Mouse (Mus musculus): Measurements from ENCODE around the gene Focad.

The Focad gene

DNA sequence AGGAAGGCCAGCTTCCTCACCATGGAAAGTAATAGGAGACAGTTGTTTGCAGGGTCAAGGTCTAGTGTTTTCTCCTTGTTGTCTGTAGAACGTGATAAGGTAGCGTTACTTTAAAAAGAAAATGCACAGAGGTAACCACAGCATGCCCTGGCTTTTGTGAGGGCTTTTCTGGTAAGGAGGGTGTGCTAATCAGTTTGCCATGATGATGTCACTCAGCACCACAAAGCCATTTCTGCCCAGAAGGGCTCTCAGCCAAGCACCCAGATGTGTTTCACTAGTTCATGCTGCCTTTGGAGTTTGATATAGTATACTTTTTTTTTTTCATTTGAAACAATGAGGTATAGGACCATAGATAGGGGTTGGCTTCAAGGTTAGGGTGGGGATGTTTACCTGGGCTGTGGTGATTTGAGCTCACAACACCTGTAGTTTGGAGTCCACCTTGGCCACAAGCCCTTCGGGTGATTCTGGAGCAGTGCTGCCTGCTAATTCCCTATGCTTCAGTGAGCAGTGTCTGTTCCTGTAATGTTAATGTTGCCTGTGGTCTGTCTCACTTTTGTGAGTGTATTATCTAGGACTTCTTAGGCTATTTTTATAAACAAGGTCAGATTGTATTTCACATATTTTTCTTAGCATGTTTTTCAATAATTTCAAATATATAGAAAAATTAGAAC is 61.2 kb downstream of the Focad start:
- DNase-seq (ENCODE audit: low read depth, low spot score) = no peak

DNA sequence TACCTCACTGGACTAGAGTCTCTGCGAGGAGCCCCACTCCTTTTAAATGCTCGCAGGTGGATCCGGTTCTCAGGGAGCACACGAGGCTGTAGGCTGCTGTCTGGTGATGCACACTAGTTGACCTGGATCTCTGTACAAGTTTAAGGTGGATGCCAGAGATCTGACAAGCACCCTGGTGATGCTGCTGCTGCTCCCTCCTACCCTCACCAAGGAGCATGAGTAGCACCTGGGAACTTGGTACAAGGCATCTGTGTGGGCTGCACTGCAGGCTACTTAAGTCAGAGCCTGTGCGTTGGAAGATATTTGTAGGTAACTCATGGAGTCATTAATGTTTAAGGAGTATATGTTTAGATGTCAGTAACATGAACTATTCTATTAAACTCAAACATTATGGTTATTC is 62.5 kb downstream of the Focad start:
- DNase-seq (ENCODE audit: low read depth, low spot score) = no peak

DNA sequence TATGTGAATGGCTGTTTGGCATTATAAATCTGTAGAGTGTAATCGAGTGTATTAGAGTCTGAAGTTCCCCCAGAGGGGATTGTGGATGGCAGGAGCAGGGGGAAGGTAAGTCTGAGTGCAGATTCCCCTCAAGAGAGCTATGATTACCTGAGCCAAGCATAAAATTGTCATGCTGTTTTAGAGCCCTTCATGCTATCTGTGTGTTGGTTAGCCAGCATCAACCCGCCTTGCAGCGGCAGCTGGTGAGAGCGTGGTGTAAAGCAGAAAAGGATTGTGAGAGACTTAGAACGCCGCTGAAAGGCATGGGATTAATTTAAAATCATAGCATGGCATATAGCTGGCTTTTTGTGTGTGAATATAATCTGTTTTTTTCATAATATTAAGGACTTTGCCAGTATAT is 63.2 kb downstream of the Focad start:
- DNase-seq (ENCODE audit: low read depth, low spot score) = no peak

DNA sequence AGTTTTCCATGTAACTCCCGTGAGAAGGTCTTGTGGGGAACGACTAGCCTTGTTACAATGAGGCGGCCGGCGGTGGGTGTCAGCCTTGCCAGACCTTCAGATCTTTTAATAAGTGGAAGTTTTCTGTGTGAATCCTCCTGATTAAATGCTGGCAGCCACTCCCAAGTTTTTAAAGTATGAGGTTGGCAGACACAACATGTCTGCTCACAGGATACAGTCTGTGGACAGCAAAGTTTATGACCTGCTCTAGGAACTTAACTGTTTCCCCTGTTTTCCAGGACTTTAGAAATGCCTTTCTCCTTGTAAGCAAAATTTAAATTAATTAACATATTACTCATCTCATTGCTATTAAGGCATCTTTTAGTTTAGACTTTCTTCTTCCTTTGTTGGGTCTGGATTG is 64.8 kb downstream of the Focad start:
- DNase-seq (ENCODE audit: low read depth, low spot score) = no peak

DNA sequence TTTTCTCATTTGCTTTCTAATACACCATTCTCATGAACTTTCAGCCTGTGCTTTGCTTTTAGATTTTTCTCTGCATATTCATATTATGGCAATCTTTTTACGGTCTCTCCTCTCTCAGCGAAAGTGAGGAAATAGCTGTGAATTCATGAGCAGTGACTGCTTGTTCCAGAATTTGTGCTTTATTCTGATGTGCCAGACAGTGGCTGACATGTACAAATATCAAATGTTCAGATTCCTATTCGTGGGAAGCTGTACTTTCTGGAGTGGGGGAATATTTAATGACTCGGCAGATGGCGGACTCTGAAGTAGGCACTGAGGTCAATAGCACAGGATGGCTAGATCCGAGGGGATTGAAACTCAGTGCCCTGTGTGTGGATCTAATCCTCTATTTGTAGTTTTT is 65.3 kb downstream of the Focad start:
- no peak for DNase-seq (ENCODE audit: low read depth, low spot score)

DNA sequence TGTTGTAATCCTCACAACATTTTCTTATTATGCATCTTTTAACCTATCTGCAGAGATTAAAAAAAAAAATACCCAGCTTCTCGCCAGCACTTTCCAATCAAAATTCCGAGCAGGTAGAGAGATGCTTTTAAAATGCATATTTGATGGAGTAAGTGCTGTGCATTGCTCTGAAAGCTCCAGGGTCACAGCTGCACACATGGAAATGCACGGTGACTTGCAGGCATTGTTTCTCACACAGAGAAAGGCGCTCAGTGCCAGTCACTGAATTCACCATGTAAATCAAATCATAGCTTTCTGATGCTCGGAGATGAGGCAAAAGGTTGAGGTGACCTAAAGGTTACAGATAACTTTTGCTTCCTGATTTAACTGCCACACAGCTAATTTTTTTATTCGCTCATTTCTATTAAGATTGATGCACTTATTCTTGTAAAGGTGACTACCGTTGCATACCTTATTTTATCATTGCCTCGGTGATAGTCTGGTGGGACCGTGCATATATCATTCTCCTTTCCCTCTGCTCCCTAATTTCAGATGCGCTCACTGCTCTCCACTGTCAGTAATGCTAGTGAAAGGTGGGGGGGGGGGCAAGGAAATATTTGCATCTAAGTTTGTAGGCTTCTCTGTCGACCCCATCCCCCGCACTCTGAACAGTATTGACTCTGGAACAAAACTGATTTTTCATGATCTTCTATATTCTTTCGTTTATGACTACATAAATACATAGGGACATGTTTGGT is 69.2 kb downstream of the Focad start:
- DNase-seq (ENCODE audit: low read depth, low spot score) = no peak

DNA sequence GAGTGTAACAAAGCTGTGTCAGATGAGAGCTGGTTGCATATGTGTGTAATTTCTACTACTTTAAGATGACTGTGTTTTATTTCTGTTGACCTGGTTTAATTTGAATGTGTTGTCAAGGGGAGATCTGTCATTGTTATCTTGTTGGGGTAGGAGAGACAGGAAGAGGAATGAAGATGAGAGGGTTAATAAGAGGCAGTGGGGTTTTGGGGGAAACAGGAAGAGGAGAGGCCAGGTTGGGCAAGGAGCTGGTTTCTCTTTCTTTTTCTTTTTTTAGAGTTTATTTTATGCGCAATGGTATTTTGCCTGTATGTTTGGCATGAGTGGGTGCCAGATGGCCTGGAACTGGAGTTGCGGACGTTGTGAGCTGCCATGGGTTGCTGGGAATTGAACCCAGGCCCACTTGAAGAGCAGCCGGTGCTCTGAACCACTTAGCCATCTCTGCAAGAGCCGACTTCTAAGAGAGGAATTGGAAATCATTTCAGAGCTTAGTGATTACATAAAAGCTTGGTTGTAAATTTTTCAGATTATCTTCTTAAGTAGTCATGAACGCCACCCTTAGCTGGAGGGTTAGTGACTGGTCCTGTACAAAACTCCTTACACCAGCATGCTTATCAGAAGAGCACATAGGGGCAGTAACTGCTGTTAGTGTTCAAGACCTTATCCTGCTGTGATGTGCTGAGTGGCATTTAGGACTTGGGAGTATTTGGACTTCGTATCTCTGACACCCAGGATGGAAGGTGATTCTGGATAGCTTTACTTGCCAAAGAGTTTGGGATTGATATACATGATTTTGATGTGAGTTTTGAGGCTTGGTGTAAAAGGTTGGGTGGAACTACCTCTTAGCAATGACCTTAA is 72.8 kb downstream of the Focad start:
- no peak for DNase-seq (ENCODE audit: low read depth, low spot score)

DNA sequence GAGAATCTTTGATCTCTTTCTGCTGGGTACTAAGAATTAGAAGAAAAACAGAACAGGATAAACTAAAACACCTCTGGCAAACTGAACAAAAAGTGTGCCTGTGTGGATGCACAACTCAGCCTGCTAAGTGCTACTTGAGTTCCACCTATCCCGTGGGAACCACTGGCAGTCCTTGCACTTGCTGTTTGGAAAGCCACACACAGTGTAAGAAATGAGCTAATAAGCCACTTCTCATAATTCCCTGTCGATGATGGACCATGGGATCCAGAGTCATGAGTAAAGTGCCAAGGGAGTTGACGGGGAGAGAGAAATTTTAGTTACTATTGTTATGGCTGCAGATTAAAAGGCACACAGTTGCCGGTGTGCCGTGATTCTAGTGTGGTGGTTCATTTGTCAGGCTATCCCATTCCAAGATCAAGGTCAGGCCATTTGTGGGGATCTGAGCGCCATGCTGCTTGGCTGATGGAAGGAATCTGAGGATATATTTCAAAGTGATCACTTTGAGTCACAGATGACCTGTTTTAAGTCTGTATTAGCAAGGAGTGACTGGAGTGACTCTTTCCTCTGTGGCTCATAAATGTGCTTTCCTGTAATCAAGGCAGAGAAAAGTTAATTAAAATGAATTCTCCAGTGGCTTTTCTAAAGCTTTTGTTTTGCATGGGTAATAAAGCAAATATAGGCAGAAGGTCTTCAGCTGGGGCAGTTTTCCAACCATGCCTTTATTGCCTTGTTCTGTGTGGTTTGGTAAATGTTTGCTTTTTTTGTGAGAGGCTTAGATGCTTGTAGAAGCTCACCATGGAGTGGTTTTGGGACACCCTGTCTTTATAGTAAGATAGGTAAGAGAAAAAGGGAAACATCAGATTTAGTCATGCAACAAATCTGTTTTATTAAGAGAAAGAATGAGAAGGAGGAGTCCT is 80.9 kb downstream of the Focad start:
- DNase-seq (ENCODE audit: low read depth, low spot score) = no peak

DNA sequence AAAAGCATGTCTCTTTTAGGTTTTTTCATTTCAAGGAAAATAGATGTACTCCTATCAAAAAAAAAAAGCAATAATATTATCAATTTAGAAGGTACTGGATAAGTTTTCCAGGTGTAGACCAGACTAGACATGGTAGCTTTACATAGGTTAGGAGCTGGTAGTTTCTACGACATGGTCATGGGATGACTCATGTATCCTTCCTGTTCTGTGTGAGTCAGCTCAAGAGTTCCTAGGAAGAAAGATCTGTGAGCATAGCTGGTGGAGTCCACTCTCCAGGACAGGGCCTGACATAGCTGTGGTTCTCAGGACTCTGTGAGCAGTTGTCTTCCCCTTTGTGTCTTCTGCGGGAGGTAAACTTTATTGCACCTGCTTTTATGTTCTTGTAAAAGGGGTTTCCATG is 84.9 kb downstream of the Focad start:
- DNase-seq (ENCODE audit: low read depth, low spot score) = no peak

DNA sequence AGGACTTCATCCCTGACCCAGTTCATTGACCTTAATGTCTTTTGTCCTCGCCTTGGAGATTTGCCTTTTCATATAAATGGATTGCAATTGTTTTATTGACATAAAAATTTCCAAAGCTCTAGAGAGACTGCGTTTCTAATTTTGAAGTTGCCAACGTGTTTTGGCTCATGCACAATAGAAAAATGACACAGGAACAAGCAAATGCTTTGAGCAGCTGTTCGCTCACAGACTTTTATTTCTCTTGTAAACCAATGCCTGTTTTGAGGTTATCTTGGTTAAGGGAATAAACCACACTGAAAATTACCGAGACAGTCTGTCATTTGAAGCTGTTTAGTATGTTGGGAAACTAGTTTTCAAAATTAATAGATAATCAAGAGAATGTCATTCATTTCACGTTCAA is 89.9 kb downstream of the Focad start:
- peak; percentile 34 for DNase-seq (ENCODE audit: low read depth, low spot score)

DNA sequence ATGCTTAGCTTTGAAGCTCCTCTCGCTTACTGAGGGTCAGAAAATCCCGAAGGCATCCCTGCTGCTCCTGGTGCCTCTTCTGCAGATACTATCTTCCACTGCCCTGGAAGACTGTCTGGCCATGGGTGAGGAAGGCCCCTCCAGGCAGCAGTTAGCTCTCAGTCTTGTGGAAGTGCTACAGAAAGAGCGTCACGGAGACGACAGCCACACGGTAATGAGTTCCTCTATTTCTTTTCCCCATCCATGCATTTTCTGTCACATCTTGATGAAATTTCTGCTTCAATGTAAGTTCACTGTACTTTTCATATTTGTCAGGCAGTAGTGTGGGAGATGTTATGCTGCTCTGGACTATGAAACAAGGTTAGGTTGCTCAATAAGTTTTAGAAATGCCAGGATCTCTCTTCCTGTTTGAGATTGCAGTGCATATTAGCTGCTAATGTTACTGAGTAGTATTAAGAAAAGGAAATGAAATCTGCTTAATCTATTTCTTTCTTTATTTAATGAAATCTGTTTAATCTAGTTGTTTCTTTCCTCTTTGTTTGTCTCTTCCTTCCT is 91.5 kb downstream of the Focad start:
- no peak for DNase-seq (ENCODE audit: low read depth, low spot score)

DNA sequence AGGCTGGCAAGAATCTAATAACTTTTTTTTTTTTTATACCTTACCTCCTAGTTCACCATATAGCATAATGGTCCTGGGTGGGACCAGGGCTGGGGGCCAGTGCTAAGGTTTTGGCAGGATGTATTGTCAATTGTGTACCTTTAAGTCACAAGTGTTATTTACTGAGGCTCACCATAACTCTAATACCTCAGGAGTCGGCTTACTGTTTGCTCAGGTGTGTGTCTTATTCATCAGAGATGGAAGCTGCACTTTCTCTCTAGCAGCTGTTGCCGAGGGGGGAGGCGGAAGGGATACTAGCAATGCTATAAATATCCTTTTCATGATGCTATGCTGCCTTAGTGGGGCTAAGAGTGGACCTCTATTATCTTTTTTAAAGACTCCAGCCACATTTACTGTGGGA is 93.2 kb downstream of the Focad start:
- DNase-seq (ENCODE audit: low read depth, low spot score) = no peak

DNA sequence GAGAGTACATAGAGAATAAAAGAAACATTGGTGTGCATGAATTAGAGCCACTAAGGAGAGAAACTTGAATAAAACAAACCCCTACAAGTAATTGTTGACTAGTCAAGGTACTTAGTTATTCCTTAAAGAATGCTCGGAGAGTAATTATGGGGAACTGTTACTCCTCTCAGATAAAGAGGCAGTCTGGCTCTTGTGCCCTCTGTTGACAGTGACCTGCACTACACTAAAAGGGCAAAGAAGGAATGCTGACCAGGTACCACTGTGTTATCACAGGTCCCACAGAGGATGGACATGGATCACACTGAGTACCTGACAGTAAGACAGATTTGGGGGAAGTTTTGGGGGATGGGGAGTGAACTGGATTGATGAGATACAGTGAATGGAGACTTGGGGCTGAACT is 95.1 kb downstream of the Focad start:
- no peak for DNase-seq (ENCODE audit: low read depth, low spot score)

DNA sequence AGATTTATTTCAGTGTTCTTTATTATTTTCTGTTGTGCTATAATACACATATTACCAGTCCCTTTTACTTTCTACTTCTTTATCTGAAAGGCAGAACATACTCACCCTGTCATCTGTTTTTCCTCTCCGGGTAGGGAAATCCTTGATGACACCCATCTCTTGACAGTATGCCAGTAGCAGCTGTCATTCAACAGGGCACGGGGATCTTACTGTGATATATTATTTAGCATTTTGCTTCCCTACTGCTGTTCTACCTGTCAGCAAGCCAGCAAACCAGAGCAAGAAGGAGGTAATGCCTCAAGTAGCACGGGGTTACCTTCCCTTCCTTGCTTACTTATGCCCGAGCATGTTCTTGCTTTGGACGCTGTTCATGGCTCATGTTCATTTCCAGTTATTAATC is 99.8 kb downstream of the Focad start:
- no peak for DNase-seq (ENCODE audit: low read depth, low spot score)

DNA sequence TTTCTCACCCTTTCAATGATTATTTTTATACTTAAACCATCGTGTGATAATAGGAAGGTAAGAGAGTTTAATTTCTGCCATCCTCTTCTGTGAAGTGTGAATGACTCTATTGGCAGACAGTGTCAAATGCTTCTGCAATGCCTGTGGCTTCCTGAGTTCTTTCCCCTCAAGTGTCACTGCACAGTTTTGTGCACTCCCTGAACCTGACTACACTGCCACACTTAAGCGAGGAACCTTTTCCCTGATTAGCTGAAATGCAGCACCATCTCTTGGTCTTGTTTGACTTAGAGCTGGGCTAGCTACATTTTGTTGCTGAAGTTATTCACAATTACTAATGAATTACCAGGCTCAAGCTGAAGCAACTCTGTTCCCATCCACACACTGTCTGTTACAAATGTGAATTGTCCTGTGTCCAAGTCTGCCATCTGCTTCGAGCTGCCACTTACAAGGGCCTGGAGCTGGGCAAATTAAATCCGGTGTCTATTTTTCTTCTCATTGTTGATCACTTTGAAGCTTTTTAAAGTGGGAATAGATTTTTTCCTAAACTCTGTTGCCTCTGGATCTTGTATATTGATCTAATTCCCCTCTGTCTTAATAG is 101.6 kb downstream of the Focad start:
- peak; percentile 72 for DNase-seq (ENCODE audit: low read depth, low spot score)

DNA sequence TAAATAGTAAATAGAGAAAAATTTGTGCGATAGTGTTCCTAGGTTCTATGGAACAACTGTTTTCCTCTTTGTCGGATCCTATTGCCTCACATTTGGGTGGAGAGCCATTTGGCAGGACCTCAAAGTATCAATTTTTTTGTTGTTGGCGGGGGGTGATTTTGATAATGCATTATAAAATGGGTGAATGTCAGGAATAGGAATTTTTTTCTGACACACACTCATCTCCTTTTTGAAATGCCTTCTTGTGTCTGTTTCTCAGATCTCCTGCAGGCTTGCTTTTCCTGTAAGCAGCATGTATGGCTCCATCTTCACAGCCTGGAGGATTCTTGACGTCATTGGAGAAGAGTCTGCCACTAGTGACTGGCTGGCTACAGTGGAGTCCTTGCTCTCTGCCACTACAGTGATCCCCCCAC is 102.1 kb downstream of the Focad start:
- DNase-seq (ENCODE audit: low read depth, low spot score) = no peak

DNA sequence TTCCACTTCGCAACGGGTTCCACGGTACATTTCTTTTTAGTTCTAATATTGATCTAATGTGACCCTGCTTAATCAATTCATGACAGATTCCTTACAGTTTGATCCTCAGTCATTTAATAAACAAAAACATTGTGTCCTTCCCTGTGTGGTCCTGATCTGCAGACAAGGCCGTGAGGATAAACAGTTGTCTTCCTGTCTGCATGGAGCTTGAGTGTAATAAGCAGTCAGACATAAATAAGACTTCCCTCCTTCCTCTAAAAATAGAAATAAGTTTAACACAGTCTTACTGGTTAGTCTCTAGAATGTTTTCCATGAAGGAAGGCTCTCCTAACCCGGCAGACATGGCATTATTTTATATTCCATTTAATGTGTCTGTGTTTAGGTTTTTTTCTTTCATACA is 102.8 kb downstream of the Focad start:
- DNase-seq (ENCODE audit: low read depth, low spot score) = no peak

DNA sequence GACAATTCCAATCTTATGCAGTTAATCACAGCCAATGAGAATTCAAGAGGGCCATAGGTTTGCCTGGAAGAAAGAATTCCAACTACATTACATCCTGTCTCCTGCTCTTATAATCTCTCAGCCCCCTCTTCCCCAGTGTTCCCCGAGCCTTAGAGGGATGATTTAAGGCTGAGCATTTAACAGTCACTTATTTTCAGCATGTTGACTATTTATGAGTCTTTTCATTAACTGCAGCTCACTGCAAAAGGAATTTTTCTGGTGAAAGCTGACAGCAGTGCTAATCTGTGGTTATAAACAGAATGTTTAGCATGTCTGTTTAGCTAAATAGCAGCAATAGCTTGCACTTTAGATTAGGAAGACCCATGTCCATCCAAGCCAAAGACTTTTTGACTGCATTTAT is 104.8 kb downstream of the Focad start:
- no peak for DNase-seq (ENCODE audit: low read depth, low spot score)

DNA sequence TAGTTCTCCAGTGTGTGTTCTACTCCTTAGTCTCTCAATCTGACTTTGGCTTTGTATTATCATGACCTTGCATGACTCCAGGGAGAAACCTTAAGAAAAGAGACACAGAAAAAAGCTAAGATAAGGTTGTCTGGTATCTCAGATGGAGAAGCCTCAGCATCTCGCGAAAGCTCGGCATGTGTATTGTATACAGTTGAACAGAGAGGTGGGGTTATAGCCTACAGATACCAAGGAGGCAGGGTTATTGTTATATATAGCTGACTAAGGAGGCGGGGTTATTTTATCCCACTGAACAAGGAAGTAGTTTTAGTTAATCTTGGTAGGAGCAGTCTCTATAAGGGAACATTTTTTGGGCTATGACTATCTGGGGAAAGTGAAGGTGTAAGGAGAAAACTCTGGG is 106.6 kb downstream of the Focad start:
- no peak for DNase-seq (ENCODE audit: low read depth, low spot score)

DNA sequence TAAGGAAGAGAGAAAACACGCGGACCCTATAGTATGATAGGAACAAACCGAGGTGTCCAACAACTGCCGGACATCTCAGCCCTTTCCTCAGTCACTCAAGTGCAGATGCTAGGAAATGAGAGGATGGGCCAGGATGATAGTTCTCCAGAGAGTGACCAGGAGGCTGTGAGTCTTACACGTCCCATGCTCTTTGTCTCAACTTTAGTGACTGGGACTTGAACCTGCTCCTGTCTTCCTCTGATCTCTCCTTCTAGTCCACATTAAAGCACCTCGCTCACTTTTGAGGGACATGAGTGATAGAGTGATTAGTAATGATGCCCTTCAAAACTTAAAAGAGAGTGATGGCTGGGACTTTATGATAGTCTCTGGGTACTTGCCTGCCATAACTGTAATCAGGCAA is 114.2 kb downstream of the Focad start:
- DNase-seq (ENCODE audit: low read depth, low spot score) = no peak

DNA sequence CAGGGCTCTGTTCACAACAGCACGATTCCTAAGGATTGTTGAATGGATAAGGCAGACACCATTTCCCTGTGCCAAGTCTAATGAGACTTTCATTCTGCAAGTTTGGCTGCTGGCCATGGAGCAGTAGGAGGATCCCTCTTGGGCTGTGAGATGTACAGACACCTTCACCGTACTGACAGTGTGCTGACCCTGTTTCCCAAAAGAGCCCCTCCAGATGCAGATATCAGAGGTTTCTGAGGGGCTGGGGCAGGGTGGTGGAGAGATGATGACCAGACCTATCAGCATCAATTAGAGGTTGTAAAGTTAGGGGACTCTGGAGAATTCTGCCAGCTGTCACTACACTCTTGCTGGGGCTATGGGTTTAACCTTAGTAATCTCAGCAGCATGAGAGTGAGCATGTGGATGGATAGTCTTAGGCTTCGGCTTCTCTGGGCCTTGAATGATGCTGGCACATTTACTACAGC is 115.0 kb downstream of the Focad start:
- DNase-seq (ENCODE audit: low read depth, low spot score) = peak; percentile 60

Data from telencephalon, adult 2 months (tissue).